In genomic region chrX:13651889-13652288, GRCm38 (mm10) we compare ENCODE assay signal across 27 mouse cellular contexts. TPM values are rescaled to one million over a fixed set of nuclear protein-coding genes. Genes with fewer than 3 reads are reported as not detected.
A peak's percentile ranks its signal among the peaks of the same experiment; 100 is the strongest.
DNase-seq lines count a peak whose midpoint lies in the region; ATAC-seq and TF ChIP-seq lines count a peak whose summit lies in the region.
"Had no signal": no experiment of that assay in that cellular context is flagged by ENCODE, and none has a peak within 500 bp of the region (broad histone marks: within the 10 kb centered on the region; RNA-seq: fewer than 3 reads in every experiment).

No protein-coding gene starts in this region.

- H3K4me1 ChIP-seq in spleen, adult 2 months (ENCODE audit: control insufficient read depth, insufficient read depth, insufficient read length), result peaks cover 11% of the 10 kb centered on the region; the same call in 1 of the 2 replicates
- peaks cover 22 to 57% of the 10 kb centered on the region in 2 experiments for H3K4me1 ChIP-seq in MEL (ENCODE audit: control insufficient read depth in 1 of 2, insufficient read depth in 2 of 2, low read length in 2 of 2)
- H3K4me1 ChIP-seq: embryonic facial prominence, embryonic 12.5 days; embryonic facial prominence, embryonic 15.5 days; heart, embryonic 12.5 days; heart, embryonic 15.5 days had no signal

- H3K27me3 ChIP-seq in spleen, adult 2 months (ENCODE audit: control insufficient read depth, insufficient read depth, low read length), result no peaks in the 10 kb centered on the region
- no peaks in the 10 kb centered on the region for H3K27me3 ChIP-seq in MEL (ENCODE audit: control insufficient read depth in 1 of 2, insufficient read depth in 2 of 2, low read length in 2 of 2)
- H3K27me3 ChIP-seq: embryonic facial prominence, embryonic 12.5 days; embryonic facial prominence, embryonic 15.5 days; heart, embryonic 12.5 days; heart, embryonic 15.5 days had no signal

- no peaks in the 10 kb centered on the region for H3K9me3 ChIP-seq in MEL (replicated peaks; ENCODE audit: insufficient read depth, low read length)
- H3K9me3 ChIP-seq: embryonic facial prominence, embryonic 12.5 days; embryonic facial prominence, embryonic 15.5 days; heart, embryonic 12.5 days; heart, embryonic 15.5 days had no signal

- 0 out of 2 replicates have a peak, but pooled peaks have one; percentile 9 for ATAC-seq in megakaryocyte progenitor cell, adult 5-6 weeks (replicated peaks; ENCODE audit: poor library complexity)
- no peak for ATAC-seq in CD4-positive, CD25-positive, alpha-beta regulatory T cell, adult 4 months
- ATAC-seq: forebrain, embryonic 14.5 days; forebrain, postnatal 0 days; hindbrain, postnatal 0 days had no signal

- H3K9ac ChIP-seq in MEL (ENCODE audit: control insufficient read depth, low read depth, low read length, poor library complexity, severe bottlenecking), result peak overlapping the region; percentile 4
- H3K9ac ChIP-seq: embryonic facial prominence, embryonic 12.5 days; embryonic facial prominence, embryonic 15.5 days; forebrain, postnatal 0 days; heart, embryonic 12.5 days; heart, embryonic 15.5 days; hindbrain, embryonic 14.5 days had no signal

- TF ChIP-seq RAD21 in MEL (IDR thresholded peaks at IDR 0.05; ENCODE audit: low read depth, low read length), result no peak; the same call in 1 of the 2 replicates

- H3K79me2 ChIP-seq in MEL (ENCODE audit: control insufficient read depth, insufficient read depth, low read length, poor library complexity), result no peaks in the 10 kb centered on the region

- peak; percentile 90 to 92 for TF ChIP-seq EP300 in MEL (IDR thresholded peaks at IDR 0.05; ENCODE audit: low read depth in 1 of 2, low read length in 2 of 2)

- DNase-seq in spleen, adult 2 months (ENCODE audit: low read depth in 1 of 2, low spot score in 2 of 2), result no peak
- DNase-seq in spleen, postnatal 4 days (ENCODE audit: low spot score in 2 of 2), result no peak
- peak; percentile 73 for DNase-seq in MEL (ENCODE audit: low read depth, low spot score)
- no peak for DNase-seq in testis, postnatal 14 days (ENCODE audit: low spot score)
- DNase-seq: adrenal gland, adult 8-10 months; adrenal gland, postnatal 25 days; cerebellum, adult 11 months; cerebellum, adult 2 months; cerebellum, adult 9-11 months; cerebellum, postnatal 25 days; forebrain, postnatal 0 days; gastrocnemius, adult 2 months; gastrocnemius, postnatal 14 days; heart, adult 18-20 months; heart, postnatal 10 days; heart, postnatal 36 days had no signal

- no peak overlapping the region for H3K4me3 ChIP-seq in spleen, adult 2 months (ENCODE audit: extremely low read depth, insufficient read depth, insufficient read length)
- H3K4me3 ChIP-seq in MEL (ENCODE audit: control insufficient read depth in 1 of 2, insufficient read depth in 1 of 2, low read depth in 2 of 2, low read length in 2 of 2), result 0 out of 4 replicates have a peak overlapping the region, but pooled peaks of 1 of the 2 experiments have one; percentile 9
- H3K4me3 ChIP-seq: embryonic facial prominence, embryonic 12.5 days; embryonic facial prominence, embryonic 15.5 days; gastrocnemius, adult 2 months; heart, embryonic 12.5 days; heart, embryonic 15.5 days had no signal

- TF ChIP-seq CTCF in spleen, adult 2 months (IDR thresholded peaks at IDR 0.05; ENCODE audit: extremely low read depth, insufficient read depth, insufficient read length, insufficient replicate concordance), result no peak
- no peak for TF ChIP-seq CTCF in MEL (IDR thresholded peaks at IDR 0.05 in 2 of 3, conservative IDR thresholded peaks at IDR 0.05 in 1 of 3; ENCODE audit: control insufficient read depth in 1 of 3, insufficient read depth in 1 of 3, low read depth in 2 of 3, low read length in 3 of 3, poor library complexity in 1 of 3, severe bottlenecking in 1 of 3)

- 60% methylated on average over 2 of the region's 2 CpGs for WGBS in spleen, adult 2 months

- no peaks in the 10 kb centered on the region for H3K36me3 ChIP-seq in spleen, adult 2 months (ENCODE audit: control insufficient read depth, insufficient read depth, low read length)
- H3K36me3 ChIP-seq in MEL (ENCODE audit: control insufficient read depth in 1 of 2, insufficient read depth in 2 of 2, low read length in 2 of 2), result peaks cover 0 to 48% of the 10 kb centered on the region in 2 experiments; a peak in 2 of 4 replicates
- H3K36me3 ChIP-seq: embryonic facial prominence, embryonic 12.5 days; embryonic facial prominence, embryonic 15.5 days; heart, embryonic 12.5 days; heart, embryonic 15.5 days had no signal

- peak overlapping the region; percentile 18; the same call in 1 of the 2 replicates for H3K27ac ChIP-seq in spleen, adult 2 months (ENCODE audit: insufficient read depth, low read length)
- H3K27ac ChIP-seq in MEL (ENCODE audit: control insufficient read depth, low read depth, low read length), result peak overlapping the region; percentile 81
- H3K27ac ChIP-seq: embryonic facial prominence, embryonic 12.5 days; embryonic facial prominence, embryonic 15.5 days; gastrocnemius, adult 2 months; heart, embryonic 15.5 days; hindbrain, embryonic 14.5 days; hindbrain, postnatal 0 days had no signal

- no peak for TF ChIP-seq POLR2A in spleen, adult 2 months (IDR thresholded peaks at IDR 0.05; ENCODE audit: low read depth, low read length)
- TF ChIP-seq POLR2A in MEL (IDR thresholded peaks at IDR 0.05; ENCODE audit: control insufficient read depth in 1 of 2, insufficient read depth in 1 of 2, low read depth in 1 of 2, low read length in 2 of 2, poor library complexity in 1 of 2), result no peak

TF ChIP-seq in MEL, 35 proteins besides CTCF, POLR2A, EP300 and RAD21:
- TF ChIP-seq BHLHE40 (IDR thresholded peaks at IDR 0.05; ENCODE audit: borderline replicate concordance, low read depth, low read length) (peak; percentile 25; the same call in 1 of the 2 replicates), ZC3H11A (IDR thresholded peaks at IDR 0.05; ENCODE audit: low read depth, low read length) (no peak), MYC (IDR thresholded peaks at IDR 0.05; ENCODE audit: low read depth, low read length) (peak; percentile 85), MAX (IDR thresholded peaks at IDR 0.05; ENCODE audit: low read length) (peak; percentile 55), GATA1 (IDR thresholded peaks at IDR 0.05; ENCODE audit: low read depth, low read length) (peak; percentile 78), NELFE (IDR thresholded peaks at IDR 0.05; ENCODE audit: low read depth, low read length) (peak; percentile 44; the same call in 1 of the 2 replicates), ETS1 (IDR thresholded peaks at IDR 0.05; ENCODE audit: low read depth, low read length) (peak; percentile 92), ELF1 (IDR thresholded peaks at IDR 0.05; ENCODE audit: low read depth, low read length) (peak; percentile 15; the same call in 1 of the 2 replicates), ZNF384 (IDR thresholded peaks at IDR 0.05; ENCODE audit: low read depth, low read length) (peak; percentile 96), RCOR1 (IDR thresholded peaks at IDR 0.05; ENCODE audit: low read depth, low read length) (peak; percentile 38; the same call in 1 of the 2 replicates), HCFC1 (IDR thresholded peaks at IDR 0.05; ENCODE audit: low read depth, low read length) (peak; percentile 13; the same call in 1 of the 2 replicates), ZMIZ1 (IDR thresholded peaks at IDR 0.05; ENCODE audit: low read depth, low read length) (no peak; the same call in 1 of the 2 replicates), MAFK (IDR thresholded peaks at IDR 0.05; ENCODE audit: borderline replicate concordance, low read depth, low read length) (peak; percentile 24; the same call in 1 of the 2 replicates), USF1 (IDR thresholded peaks at IDR 0.05; ENCODE audit: low read depth, low read length) (no peak), TAL1 (IDR thresholded peaks at IDR 0.05; ENCODE audit: low read length) (peak; percentile 27; the same call in 1 of the 2 replicates), TCF12 (IDR thresholded peaks at IDR 0.05; ENCODE audit: low read depth, low read length) (peak; percentile 85), ZKSCAN1 (IDR thresholded peaks at IDR 0.05; ENCODE audit: low read depth, low read length) (no peak), SIN3A (IDR thresholded peaks at IDR 0.05; ENCODE audit: low read length) (peak; percentile 84), MXI1 (IDR thresholded peaks at IDR 0.05; ENCODE audit: low read depth, low read length) (peak; percentile 59; the same call in 1 of the 2 replicates), JUND (IDR thresholded peaks at IDR 0.05; ENCODE audit: low read depth, low read length) (no peak), GABPA (IDR thresholded peaks at IDR 0.05; ENCODE audit: low read depth, low read length) (no peak), MYB (IDR thresholded peaks at IDR 0.05; ENCODE audit: low read depth, low read length) (peak; percentile 90), CHD2 (IDR thresholded peaks at IDR 0.05; ENCODE audit: low read length) (no peak)

RNA-seq across cellular contexts. Expression of gene Gpr82, which starts 9.3 kb away (rescaled TPM):
- polyA plus RNA-seq in spleen, adult 2 months (2012; rRNA removed), result 0.11 and 0.18 TPM in 2 replicates
- 0.12 and 0.13 TPM in 2 replicates for total RNA-seq in MEL (2012; rRNA removed)
- polyA plus RNA-seq in MEL (2012; ENCODE audit: insufficient read depth in 1 of 2, insufficient read length in 2 of 2, low read depth in 1 of 2, low replicate concordance in 2 of 2, missing spikeins in 1 of 2), result under 1 TPM in 1 of 2 experiments, not detected in 1; 0.06 TPM
- total RNA-seq in megakaryocyte progenitor cell, adult 5-6 weeks (2015), result not detected in 2 replicates
- not detected in 2 replicates for total RNA-seq in megakaryocyte progenitor cell, adult 5-6 weeks (2017)
- polyA plus RNA-seq in CD4-positive, CD25-positive, alpha-beta regulatory T cell, adult 4 months (2017; shearing (Covaris generic)), result under 1 TPM in 1 of 2 experiments, not detected in 1; 0.12 TPM
- total RNA-seq: adrenal gland, adult 8-10 months; adrenal gland, postnatal 25 days; common myeloid progenitor, adult 5-6 weeks; forebrain, postnatal 0 days; gastrocnemius, adult 2 months; gastrocnemius, postnatal 14 days; heart, adult 18-20 months; heart, postnatal 10 days; heart, postnatal 36 days; hindbrain, postnatal 0 days had no signal
- polyA plus RNA-seq: C2C12; cerebellum, adult 2 months had no signal

RNA-seq across cellular contexts. Expression of gene Gpr34, which starts 20.0 kb away (rescaled TPM):
- 0.54 and 0.58 TPM in 2 replicates for polyA plus RNA-seq in spleen, adult 2 months (2012; rRNA removed)
- total RNA-seq in MEL (2012; rRNA removed), result 0.04 and 0.10 TPM in 2 replicates
- not detected for polyA plus RNA-seq in MEL (2012; ENCODE audit: insufficient read depth in 1 of 2, insufficient read length in 2 of 2, low read depth in 1 of 2, low replicate concordance in 2 of 2, missing spikeins in 1 of 2)
- total RNA-seq in megakaryocyte progenitor cell, adult 5-6 weeks (2015), result 0.12 and 0.68 TPM in 2 replicates
- total RNA-seq in megakaryocyte progenitor cell, adult 5-6 weeks (2017), result 0.17 and 0.41 TPM in 2 replicates
- polyA plus RNA-seq in CD4-positive, CD25-positive, alpha-beta regulatory T cell, adult 4 months (2017; shearing (Covaris generic)), result 10 to 100 TPM; 39.1 to 41.9 TPM

Comparison
In these comparisons a context has a peak if more than half of its experiments do, and no peak if none do; other contexts are left out.
1. RNA of gene Gpr34, which starts 20.0 kb away (polyA plus RNA-seq): 39.1 to 41.9 TPM in CD4-positive, CD25-positive, alpha-beta regulatory T cell, adult 4 months; 0.54 to 0.58 TPM in spleen, adult 2 months and not detected in MEL; every median in the first group is over 10 times any median in the second.